Mouse (Mus musculus) A20 (cell line): ENCODE results near the gene Fbxo33.

Experiments
- DNase-seq: peaks from one replicate; pipeline ENCODE4 v3.0.0-alpha.2; 2011; ENCODE audit warnings: low read depth, low spot score

Gene Fbxo33

GRCm38 (mm10) chr12:59198750-59199149, 20.8 kb downstream of the Fbxo33 start:
- no peak for DNase-seq

GRCm38 (mm10) chr12:59195941-59196340, 23.6 kb downstream of the Fbxo33 start:
- peak; percentile 38 for DNase-seq

GRCm38 (mm10) chr12:59195065-59195464, 24.5 kb downstream of the Fbxo33 start:
- DNase-seq: peak; percentile 67

DNA sequence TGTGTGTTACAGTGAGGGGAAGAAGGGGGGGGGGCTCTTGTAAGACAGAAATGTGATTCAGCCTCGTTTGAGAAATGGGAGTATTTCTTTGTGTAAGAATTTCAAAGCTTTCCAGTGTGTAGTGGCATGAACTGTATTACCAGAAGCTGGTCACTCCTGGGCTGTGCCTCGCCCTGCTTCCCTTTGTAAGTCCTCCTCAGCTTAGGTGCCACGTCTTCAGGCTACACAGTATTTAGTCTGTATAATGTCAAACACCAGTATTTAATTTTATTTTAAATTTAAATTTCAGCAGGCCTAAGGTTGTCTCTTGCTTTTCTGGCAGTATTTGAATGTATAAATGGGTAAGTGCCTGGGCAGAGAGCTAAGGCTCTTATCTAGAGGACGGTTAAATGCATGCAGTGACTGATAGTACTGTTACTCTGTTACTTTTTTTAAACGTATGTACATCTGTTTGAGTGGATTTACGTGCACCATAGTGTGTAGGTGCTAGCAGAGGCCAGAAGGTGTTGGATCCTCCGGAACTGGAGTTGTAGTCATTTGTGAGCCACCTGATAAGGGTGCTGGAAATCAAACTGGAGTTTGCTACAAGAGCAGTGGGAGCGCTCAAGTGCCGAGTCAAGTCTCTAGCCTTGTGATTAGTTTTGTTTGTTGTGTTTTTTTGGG, 25.1 kb downstream of the Fbxo33 start:
- peak; percentile 31 for DNase-seq

DNA sequence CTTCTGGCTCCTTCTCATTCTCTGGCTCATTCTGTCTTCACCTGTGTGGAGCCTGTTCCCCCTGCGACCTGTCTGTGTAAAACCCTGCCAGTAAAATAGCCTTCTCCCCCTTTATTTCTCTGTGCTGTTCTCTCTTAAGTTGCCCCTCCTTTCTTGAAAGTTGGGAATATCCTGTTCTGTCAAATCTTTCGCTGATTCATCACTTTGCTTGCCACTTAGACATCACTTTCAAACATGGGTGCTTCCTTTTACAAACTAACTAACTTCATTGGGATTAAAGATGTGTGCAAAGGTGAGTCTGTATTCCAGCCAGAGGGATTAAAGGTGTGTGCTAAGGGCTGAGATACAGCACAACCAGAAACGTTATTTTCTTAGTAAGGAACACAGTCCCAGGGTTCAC, 25.9 kb downstream of the Fbxo33 start:
- DNase-seq: no peak

DNA sequence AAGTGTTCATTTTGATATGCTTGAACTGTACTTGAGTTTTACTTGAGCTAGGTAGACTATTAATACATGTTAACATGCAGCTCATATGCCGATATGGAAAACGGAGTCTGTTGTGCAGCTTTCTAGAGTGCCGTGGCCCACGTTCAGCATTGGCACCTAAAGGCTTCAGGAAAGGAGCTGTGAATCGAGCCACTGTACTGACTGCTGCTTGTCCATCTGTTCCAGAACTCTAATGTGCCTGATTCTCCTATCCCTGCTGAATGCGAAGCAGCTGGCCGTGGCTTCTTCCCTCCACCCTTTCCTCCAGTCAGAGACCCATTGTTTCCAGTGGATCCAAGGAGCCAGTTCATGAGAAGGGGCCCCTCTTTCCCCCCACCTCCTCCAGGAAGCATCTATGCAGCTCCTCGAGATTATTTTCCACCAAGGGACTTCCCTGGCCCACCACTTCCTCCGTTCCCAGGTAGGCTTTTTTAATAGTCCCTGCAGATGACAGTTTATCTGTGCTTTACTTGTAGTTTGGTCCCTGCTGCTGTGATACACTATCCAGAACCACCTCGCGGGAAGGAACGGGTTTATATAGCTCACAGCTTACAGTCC, 31.3 kb downstream of the Fbxo33 start:
- DNase-seq: no peak

DNA sequence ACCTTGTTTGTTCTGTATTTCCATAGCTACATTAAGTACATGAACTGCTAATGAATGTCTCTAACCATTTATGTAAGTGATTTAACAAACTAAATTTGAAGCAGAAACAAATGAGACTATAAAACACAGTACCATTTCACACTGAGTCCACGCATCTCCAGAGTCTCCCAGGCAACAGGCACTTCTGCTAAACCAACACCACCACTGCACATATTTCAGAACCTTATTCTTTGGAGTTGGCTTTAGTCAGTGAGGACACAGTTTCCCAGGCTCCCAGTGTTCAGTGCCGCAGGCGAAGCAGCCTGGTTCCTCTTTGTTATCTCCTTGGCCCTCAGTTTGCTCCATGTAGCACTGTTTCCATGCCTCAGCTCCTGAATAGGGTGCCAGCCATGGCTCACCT, 41.7 kb downstream of the Fbxo33 start:
- DNase-seq: no peak

DNA sequence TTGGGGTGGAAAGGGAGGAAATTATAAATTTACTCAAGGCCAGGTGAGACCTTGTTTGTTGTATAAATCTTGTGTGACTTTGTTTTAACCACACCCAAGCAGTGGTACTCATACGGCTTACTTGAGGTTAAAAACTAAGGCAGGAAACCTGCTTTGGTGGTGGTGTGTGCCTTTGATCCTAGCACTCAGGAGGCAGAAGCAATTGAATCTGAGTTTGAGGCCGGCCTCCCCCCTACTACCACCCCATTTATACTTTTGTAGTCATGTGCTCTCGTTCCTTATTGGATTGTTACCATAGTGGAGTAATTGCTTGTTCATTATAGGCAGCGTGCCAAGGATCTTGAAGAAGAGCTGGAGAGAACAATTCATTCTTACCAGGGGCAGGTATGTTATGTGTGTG, 49.6 kb downstream of the Fbxo33 start:
- no peak for DNase-seq

DNA sequence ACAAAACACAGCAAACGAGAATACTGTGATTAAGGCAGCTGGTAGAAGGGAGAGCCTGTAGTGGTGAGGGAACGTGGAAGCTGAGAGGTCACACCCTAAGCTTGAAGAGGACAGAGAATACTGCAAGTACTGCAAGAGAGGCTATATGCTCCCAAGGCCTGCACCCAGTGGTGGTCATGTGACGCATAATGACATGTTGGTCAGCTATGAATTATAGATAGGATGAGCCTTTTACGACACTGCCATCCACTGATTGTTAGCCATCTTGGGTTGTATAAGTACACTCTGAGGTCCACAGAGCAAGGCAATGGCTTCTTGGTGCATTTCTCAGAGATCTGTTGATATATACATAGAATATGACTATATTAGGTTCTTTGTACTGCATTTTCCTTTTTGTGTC, 53.0 kb downstream of the Fbxo33 start:
- no peak for DNase-seq

DNA sequence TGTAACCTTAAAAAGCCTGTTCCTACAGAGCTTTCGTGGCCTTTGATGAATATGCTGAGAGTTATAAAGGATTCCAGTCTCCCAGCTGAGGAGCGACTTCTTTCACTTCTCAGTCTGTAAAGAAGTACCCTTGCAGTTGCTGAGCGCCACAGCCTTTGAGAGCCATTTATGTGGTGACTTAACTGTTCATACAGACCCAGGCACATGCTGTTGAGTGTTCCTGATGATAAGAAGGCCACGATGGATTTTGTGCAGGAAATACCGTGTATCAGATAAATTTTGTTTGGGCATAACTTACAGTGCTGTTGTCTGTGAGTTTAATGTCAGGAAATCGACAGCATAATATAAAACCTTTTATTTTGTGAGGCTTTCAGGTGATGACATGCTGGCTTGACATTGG, 55.0 kb downstream of the Fbxo33 start:
- DNase-seq: no peak

DNA sequence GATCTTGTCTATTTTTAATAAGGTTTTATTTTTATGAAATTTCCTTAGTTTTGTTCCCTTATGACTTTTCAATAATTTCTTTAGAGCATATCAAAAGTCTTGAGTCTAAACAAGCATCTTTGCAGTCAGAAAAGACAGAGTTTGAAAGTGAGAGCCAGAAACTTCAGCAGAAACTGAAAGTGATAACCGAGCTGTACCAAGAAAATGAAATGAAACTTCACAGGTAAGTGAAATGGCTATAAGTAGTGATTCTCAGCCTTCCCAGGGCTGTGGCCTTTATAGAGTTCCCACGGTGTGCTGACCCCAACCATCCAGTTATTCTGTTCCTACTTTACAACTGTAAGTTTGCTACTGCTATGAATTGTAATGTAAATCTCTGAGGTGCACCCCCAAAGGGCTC, 56.7 kb downstream of the Fbxo33 start:
- peak; percentile 53 for DNase-seq

DNA sequence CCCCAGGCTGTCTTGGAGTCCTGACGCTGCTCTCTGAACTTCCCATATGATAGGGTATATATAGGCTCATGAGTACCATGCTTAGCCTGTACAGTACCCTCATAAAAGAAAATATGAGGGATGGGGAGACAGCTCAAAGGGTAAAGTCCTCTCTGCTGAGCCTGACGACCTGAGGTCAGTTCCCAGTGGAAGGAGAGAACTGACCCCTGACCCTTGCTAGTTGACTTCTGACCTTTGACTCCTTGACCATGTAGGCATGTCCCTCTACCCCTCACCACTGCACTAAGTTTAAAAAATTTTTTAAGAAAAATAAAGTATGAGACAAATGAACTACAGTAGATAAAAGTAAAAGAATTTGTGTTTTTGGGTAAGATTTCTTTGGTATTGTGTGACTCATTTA, 58.4 kb downstream of the Fbxo33 start:
- DNase-seq: no peak
